Mouse (Mus musculus) cerebellum, adult 9-10 months (tissue): ENCODE measurements around the gene Slc39a8.

ENCODE experiments used
- DNase-seq: peaks from one replicate; pipeline ENCODE4 v3.0.0; 2022

Gene Slc39a8

GRCm38 (mm10) chr3:135919305-135919704, 94.2 kb downstream of the Slc39a8 start:
- no peak for DNase-seq

GRCm38 (mm10) chr3:135926729-135927128, 101.7 kb downstream of the Slc39a8 start:
- DNase-seq = no peak

DNA sequence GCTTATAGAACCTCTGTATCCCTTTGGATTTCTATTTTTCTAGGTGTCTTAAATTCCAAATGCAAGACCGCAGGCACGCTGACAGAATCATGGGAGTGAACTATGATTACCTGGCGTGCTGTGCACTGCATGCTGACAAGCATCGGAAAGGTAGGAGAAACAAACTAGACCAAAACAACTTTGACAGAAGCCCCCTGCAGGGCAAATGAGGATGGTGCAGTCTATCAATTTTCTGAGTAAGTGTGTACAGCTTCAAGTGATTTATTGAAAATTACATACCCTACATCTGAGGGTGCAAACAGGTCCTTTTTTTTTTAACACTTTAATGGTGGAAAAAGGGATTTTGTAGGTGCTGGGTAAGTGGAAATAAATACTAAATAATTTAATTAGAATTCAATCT, 103.1 kb downstream of the Slc39a8 start:
- DNase-seq = no peak

GRCm38 (mm10) chr3:135937455-135937854, 112.4 kb downstream of the Slc39a8 start:
- DNase-seq = no peak
